Mouse (Mus musculus) lung, embryonic 16.5 days (tissue): Measurements from ENCODE around the gene Tmem199. TPM values are rescaled to one million over a fixed set of nuclear protein-coding genes. Genes with fewer than 3 reads are reported as not detected.
A peak's percentile ranks its signal among the peaks of the same experiment; 100 is the strongest.

Experiments
- ATAC-seq: fragments of 200-750 bp; cut with Nextera tagmentation; 2 replicates; pipeline ENCODE4 v1.8.0; 2017; ENCODE audit warnings: low read depth, mild to moderate bottlenecking, moderate library complexity
- H3K27ac ChIP-seq: fragments of 300-500 bp; sonication (generic); 2 replicates; pipeline ENCODE4 v1.5.1; 2014; ENCODE audit warnings: mild to moderate bottlenecking, control low read depth, low read length
- H3K27me3 ChIP-seq: fragments of 300-500 bp; sonication (generic); 2 replicates; pipeline ENCODE4 v1.6.1; 2014; ENCODE audit warnings: low read depth, low read length, mixed read lengths; ENCODE audit not compliant: control insufficient read depth, insufficient read depth
- H3K36me3 ChIP-seq: fragments of 300-500 bp; sonication (generic); 2 replicates; pipeline ENCODE4 v1.6.1; 2014; ENCODE audit warnings: low read length; ENCODE audit not compliant: control insufficient read depth, insufficient read depth
- H3K4me1 ChIP-seq: fragments of 300-500 bp; sonication (generic); replicated peaks from 2 replicates; pipeline ENCODE4 v1.6.1; 2014; ENCODE audit warnings: low read length, mixed read lengths; ENCODE audit not compliant: control insufficient read depth, insufficient read depth
- H3K4me2 ChIP-seq: fragments of 300-500 bp; sonication (generic); 2 replicates; pipeline ENCODE4 v1.6.1; 2014; ENCODE audit warnings: low read depth, low read length, control low read depth
- H3K4me3 ChIP-seq: fragments of 300-500 bp; sonication (generic); 2 replicates; pipeline ENCODE4 v1.5.1; 2014; ENCODE audit warnings: mild to moderate bottlenecking, low read length, control low read depth
- H3K9ac ChIP-seq: fragments of 300-500 bp; sonication (generic); 2 replicates; pipeline ENCODE4 v1.6.1; 2014; ENCODE audit warnings: low read length, control low read depth
- H3K9me3 ChIP-seq: fragments of 300-500 bp; sonication (generic); 2 replicates; pipeline ENCODE4 v1.6.1; 2016; ENCODE audit warnings: low read length; ENCODE audit not compliant: control insufficient read depth
- WGBS: fragments of 180-500 bp; shearing (Covaris S2); extraction: QIAGEN DNeasy Blood & Tissue Kit; methylation state at CpG from one replicate; pipeline ENCODE4 v1.1.7; 2014; 5-methylcytosine and 5-hydroxymethylcytosine counted together
- polyA plus RNA-seq: library from polyadenylated mRNA; unstranded; fragments of >200 nt; fragmentation: Nextera tagmentation; extraction: Ambion mirVana; gene quantifications from 2 replicates; pipeline ENCODE4 v1.2.1, GENCODE M21; 2015

Tmem199 gene
- polyA plus RNA-seq, 1 experiment from 2014 or later = 44.9 TPM

GRCm38 (mm10) chr11:78547718-78548460 lies 35.9 kb upstream of the Tmem199 start:
- H3K9me3 ChIP-seq = no peaks in the 10 kb centered on the region
- no peak for ATAC-seq
- H3K36me3 ChIP-seq = peaks cover 13% of the 10 kb centered on the region

GRCm38 (mm10) chr11:78545181-78545580 lies 33.2 kb upstream of the Tmem199 start:
- no peak for ATAC-seq
- Histone ChIP-seq H3K4me3 (no peak overlapping the region), H3K27ac (no peak overlapping the region), H3K9ac (no peak overlapping the region), H3K36me3 (peaks cover 23% of the 10 kb centered on the region), H3K9me3 (no peaks in the 10 kb centered on the region), H3K27me3 (no peaks in the 10 kb centered on the region), H3K4me2 (no peak overlapping the region), H3K4me1 (peaks cover 22% of the 10 kb centered on the region)
- 46% methylated on average over 8 of the region's 8 CpGs for WGBS

More at GRCm38 (mm10) chr11:78547718-78548460, 35.9 kb upstream of the Tmem199 start:
- Histone ChIP-seq H3K27me3 (no peaks in the 10 kb centered on the region), H3K4me1 (peaks cover 25% of the 10 kb centered on the region), H3K4me3 (no peak overlapping the region), H3K27ac (no peak overlapping the region), H3K9ac (no peak overlapping the region), H3K4me2 (no peak overlapping the region)
- 62% methylated on average over 2 of the region's 2 CpGs for WGBS

GRCm38 (mm10) chr11:78544449-78545111 lies 32.6 kb upstream of the Tmem199 start:
- no peaks in the 10 kb centered on the region for H3K27me3 ChIP-seq
- H3K4me2 ChIP-seq = no peak overlapping the region
- no peak overlapping the region for H3K4me3 ChIP-seq
- no peak for ATAC-seq
- no peak overlapping the region for H3K9ac ChIP-seq
- H3K9me3 ChIP-seq = no peaks in the 10 kb centered on the region
- WGBS = 90% methylated on average over 7 of the region's 7 CpGs
- H3K4me1 ChIP-seq = peaks cover 16% of the 10 kb centered on the region
- H3K27ac ChIP-seq = no peak overlapping the region
- peaks cover 27% of the 10 kb centered on the region for H3K36me3 ChIP-seq

GRCm38 (mm10) chr11:78540358-78540757 lies 28.4 kb upstream of the Tmem199 start:
- no peaks in the 10 kb centered on the region for H3K27me3 ChIP-seq
- peaks cover 27% of the 10 kb centered on the region for H3K36me3 ChIP-seq
- no peak overlapping the region for H3K4me3 ChIP-seq
- no peak overlapping the region for H3K27ac ChIP-seq
- no peak overlapping the region for H3K9ac ChIP-seq
- WGBS = 56% methylated on average over 3 of the region's 3 CpGs
- no peak overlapping the region for H3K4me2 ChIP-seq
- no peaks in the 10 kb centered on the region for H3K9me3 ChIP-seq
- H3K4me1 ChIP-seq = peaks cover 12% of the 10 kb centered on the region
- ATAC-seq = no peak

GRCm38 (mm10) chr11:78536690-78537084 lies 24.7 kb upstream of the Tmem199 start:
- peak; percentile 0; the same call in 1 of the 2 replicates for ATAC-seq
- under 1% methylated on average over 14 of the region's 14 CpGs for WGBS
- peaks cover 21% of the 10 kb centered on the region for H3K4me1 ChIP-seq

GRCm38 (mm10) chr11:78536080-78536689 lies 24.2 kb upstream of the Tmem199 start, which contains the start of the genes Tnfaip1 and Ift20:
TSS of gene Tnfaip1 (minus strand) at chr11:78536332.
TSS of gene Ift20 (plus strand) at chr11:78536361.
- H3K4me3 ChIP-seq = peak within 1 kb of the TSS; percentile 97
- peak within 1 kb of the TSS; percentile 92 for H3K9ac ChIP-seq
- H3K4me2 ChIP-seq = peak within 1 kb of the TSS; percentile 92
- H3K4me1 ChIP-seq = peaks cover 23% of the 10 kb centered on the region
- under 1% methylated on average over 52 of the region's 52 CpGs for WGBS
- no peaks in the 10 kb centered on the region for H3K9me3 ChIP-seq
- ATAC-seq = peak; percentile 98
- H3K36me3 ChIP-seq = peaks cover 14% of the 10 kb centered on the region
- H3K27me3 ChIP-seq = no peaks in the 10 kb centered on the region
- peak within 1 kb of the TSS; percentile 97 for H3K27ac ChIP-seq

More at GRCm38 (mm10) chr11:78536690-78537084, 24.7 kb upstream of the Tmem199 start:
- Histone ChIP-seq H3K4me2 (peak overlapping the region; percentile 92), H3K9ac (peak overlapping the region; percentile 89), H3K9me3 (no peaks in the 10 kb centered on the region), H3K27ac (peak overlapping the region; percentile 79), H3K36me3 (peaks cover 14% of the 10 kb centered on the region), H3K4me3 (peak overlapping the region; percentile 97), H3K27me3 (no peaks in the 10 kb centered on the region)

- Histone ChIP-seq H3K4me3 (peak overlapping the region; percentile 97), H3K27ac (peak overlapping the region; percentile 97), H3K9ac (peak overlapping the region; percentile 92), H3K4me2 (peak overlapping the region; percentile 75), H3K27me3 (no peaks in the 10 kb centered on the region), H3K36me3 (peaks cover 10% of the 10 kb centered on the region), H3K4me1 (peaks cover 24% of the 10 kb centered on the region), H3K9me3 (no peaks in the 10 kb centered on the region)
- WGBS = under 1% methylated on average over 23 of the region's 23 CpGs
- ATAC-seq = peak; percentile 55
These were observed 23.6 kb upstream of the Tmem199 start for GRCm38 (mm10) chr11:78535376-78536079.

- no peak for ATAC-seq
These were observed 22.5 kb upstream of the Tmem199 start for GRCm38 (mm10) chr11:78534516-78534915.

More at GRCm38 (mm10) chr11:78534516-78534915, 22.5 kb upstream of the Tmem199 start:
- Histone ChIP-seq H3K9me3 (no peaks in the 10 kb centered on the region), H3K9ac (no peak overlapping the region; the same call in 1 of the 2 replicates), H3K4me3 (peak overlapping the region; percentile 97), H3K4me1 (peaks cover 24% of the 10 kb centered on the region), H3K4me2 (peak overlapping the region; percentile 75), H3K36me3 (peaks cover 6% of the 10 kb centered on the region), H3K27ac (peak overlapping the region; percentile 97), H3K27me3 (no peaks in the 10 kb centered on the region)
- WGBS = 52% methylated on average over 4 of the region's 4 CpGs
